Mouse (Mus musculus) retina, embryonic 14.5 days (tissue): ENCODE data around the gene Cldnd1.

Experiments
- DNase-seq: peaks from one replicate; pipeline ENCODE4 v3.0.0-alpha.2; 2015; ENCODE audit warnings: low spot score

The Cldnd1 gene

DNA sequence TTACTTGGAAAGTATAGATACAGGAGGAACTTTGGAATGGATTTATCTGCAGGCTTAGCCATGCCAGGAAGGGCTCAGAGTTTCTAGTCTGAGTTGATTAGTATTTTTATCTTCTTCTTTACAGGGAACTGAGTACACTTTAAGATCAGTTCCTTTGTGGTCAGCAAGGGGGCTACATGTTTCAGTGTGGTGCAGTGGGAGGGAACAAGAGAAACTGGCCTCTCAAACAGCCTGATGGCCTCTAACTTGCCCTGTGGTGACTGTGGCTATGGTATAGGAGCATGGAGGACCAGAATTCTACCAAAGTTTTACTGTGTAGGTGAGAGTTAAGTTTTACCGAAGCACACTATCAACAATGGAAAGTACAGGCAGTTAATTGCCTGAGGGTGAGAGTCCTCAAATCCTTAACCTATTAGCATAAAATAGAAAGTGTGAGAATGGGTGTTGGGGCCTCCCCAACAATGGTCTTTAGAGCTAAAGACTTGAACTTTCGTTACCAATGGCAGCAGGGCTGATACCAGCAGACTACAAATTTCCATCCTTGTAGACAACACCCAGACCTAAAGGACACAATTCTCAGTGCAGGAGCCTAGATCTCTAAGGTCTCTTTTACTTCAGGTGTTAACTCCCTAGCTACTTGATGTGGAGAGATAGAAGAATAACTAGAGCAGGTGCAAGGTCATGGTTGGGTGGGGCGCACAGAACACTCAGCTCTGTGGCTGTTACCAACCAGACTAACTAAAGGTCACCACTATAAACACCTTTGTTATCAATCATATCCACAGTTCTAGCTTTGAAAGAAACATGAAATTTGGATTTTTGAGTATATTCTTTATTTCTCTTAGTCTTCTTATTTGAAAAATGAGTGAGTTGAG is 18.9 kb upstream of the Cldnd1 start:
- no peak for DNase-seq

- no peak for DNase-seq
Measured at GRCm38 (mm10) chr16:58709536-58709935, 18.2 kb upstream of the Cldnd1 start.

GRCm38 (mm10) chr16:58712221-58712620 is 15.5 kb upstream of the Cldnd1 start:
- no peak for DNase-seq

DNA sequence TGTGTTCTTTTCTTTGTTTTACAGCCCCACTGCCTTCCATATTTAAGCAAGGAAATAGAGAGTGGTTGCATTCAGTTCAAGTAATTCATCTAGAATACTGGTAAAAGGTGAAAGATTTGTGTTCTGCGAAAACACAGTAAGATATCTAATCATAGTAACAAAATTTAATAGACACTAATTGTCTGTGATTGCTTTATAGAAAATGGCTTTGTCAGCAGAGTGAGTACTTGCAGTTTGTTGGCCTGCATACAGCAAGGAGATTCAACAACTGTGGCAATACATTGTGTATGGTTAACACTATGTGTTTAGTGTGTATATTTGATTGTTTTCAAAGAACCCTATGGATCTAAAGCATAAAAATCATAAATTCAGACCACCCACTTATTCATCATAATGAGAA is 14.6 kb upstream of the Cldnd1 start:
- DNase-seq, result no peak

GRCm38 (mm10) chr16:58715018-58715417 is 12.7 kb upstream of the Cldnd1 start:
- no peak for DNase-seq

DNA sequence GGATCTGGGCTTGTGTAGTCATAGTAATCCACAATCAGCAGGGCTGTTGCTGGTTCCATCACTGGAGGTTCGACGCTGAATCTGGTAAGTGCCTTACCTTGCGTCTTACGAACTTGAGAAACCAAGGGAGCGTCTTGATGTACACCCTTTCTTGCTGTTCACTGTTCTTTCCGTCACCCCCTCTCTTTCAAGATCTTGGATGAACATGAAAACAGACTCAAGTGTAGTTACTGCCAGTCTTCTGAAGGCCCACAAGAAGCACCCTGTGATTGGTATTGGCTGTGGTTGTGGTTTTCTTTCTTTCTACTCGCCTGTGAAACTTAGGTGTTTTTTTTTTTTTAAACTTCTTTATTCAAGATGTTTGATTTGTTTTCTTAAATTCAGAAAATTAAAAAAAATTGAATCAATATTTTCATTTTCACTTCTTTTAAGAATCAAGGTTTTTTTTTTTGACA is 9.0 kb upstream of the Cldnd1 start, which contains the start of gene Gpr15:
Gpr15 (minus strand) TSS at position 405 of the 455 bp plus-strand sequence.
- no peak for DNase-seq

DNA sequence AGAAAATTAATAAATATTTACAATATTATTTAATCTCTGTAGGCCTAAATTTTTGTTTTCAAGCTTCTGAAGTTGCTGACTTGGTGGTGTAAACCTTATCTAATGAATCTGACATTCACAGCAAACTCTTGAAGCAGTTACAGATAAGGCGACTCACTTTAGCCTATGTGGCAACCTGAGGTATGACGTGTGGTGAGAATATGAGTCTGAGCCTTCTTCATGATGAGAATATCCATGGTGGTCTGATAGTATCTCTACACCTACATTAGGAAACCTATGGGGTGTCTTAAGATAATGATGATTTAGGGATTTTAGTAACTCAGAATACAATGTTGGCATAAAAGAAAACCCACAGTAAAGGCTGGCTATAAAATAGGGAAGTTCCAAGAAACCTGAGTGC is 5.4 kb upstream of the Cldnd1 start:
- no peak for DNase-seq

DNA sequence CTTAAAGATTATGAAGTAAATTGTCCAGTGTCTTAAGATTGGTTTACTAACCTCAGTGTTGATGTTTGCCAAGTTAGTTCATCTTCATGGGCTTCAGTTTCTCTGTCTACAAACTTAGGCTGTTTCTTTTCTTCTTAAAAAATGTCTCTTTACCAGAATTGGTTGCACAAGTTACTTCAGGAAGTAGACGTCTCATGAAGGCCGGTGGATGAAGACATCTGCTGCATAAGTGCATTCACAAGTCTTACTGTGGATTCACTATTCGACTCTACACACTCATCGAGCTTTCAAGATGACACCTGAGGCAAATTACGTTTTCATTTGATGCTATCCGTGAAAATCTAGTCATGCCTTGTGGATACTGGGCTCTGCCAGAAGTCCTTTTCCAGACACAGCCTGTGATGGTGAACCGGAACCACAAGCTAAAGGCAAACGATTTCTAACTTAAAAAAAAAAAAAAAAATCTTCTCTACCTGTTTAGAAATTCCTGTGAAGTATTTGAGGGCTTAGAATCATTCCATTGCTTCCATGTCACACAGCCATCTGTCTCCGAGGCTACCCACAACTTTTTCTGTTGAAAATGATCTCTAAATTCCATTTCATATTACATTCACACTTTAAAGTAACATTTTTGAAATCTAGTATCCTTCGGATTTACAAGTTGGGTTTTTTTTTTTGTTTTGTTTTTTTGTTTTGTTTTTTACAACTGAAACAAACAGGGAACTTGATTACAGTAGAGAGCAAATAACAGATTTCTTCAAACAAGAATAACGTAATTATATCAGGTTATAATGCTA is 832 bp upstream of the Cldnd1 start:
- no peak for DNase-seq

- DNase-seq, result no peak
Measured at GRCm38 (mm10) chr16:58728176-58728671, 514 bp downstream of the Cldnd1 start.

GRCm38 (mm10) chr16:58738205-58738604 is 10.5 kb downstream of the Cldnd1 start:
- DNase-seq, result no peak

DNA sequence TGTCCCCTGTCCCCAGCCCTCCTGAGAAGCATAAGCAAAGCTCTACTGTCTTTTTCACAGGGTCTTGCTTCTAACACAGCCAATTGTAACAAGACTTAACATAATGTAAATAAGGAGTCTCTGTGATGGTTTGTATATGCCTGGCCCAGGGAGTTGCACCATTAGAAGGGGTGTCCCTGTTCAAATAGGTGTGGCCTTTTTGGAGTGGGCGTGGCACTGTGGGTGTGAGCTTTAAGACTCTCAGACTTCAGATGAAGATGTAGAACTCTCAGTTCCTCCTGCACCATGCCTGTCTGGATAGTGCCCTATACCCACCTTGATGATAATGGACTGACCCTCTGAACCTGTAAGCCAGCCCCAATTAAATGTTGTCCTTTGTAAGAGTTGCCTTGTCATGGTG is 11.1 kb downstream of the Cldnd1 start:
- no peak for DNase-seq

DNA sequence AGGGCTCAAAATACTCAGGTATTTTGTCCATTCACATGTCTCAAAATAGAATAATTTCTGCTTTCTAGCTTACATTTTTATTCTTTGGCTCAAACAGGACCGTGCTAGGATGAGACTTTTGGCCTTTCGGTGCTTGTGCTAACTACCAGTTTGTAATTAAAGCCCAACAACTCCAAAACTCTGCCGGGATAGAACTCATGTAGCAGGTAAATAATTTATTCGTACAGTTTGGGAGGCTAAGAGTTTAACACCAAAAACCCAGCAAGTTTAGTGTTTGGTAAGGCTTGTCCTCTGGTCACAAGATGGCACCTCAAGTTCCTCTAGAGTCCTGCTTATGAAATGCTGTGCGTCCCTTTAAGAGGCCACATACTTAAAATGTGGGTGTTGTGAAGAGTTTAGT is 13.0 kb downstream of the Cldnd1 start:
- DNase-seq, result no peak

DNA sequence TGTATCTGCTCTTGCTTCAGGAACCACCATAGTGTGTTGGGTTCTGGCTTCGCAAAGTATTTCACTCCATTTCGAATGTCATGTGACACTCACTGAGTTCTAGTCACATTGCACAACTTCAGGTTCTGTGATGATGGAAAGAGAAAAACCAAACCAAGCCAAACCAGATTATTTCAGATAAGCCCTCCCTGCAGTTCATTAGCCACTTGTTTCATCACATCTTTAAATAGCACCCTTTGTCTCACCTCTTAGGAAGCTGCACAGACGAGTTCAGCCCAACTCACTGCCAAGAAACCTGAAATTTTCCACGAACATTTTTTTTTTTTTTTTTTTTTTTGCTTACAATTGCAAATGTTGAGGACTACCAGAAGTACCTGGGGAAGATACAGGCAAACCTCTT is 19.0 kb downstream of the Cldnd1 start:
- no peak for DNase-seq

DNA sequence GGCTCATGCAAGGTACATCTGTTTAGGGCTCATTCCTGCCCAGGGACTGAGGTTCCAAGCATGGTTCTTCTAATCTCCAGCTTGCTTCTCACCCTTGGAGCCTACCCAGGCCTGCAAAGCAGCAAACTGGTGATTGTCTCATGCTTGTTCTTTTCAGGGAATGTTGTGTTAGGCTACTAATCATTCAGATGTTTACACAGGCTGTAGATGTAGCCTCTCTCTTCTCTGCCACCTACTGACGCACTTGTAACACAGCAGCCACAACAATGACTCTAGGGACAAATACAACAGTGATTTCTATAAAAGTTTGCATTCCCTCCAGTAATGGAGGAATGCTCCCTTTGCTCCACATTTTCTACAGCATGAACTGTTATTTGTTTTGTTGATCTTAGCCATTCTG is 23.6 kb downstream of the Cldnd1 start:
- DNase-seq, result peak; percentile 34

- no peak for DNase-seq
Measured at GRCm38 (mm10) chr16:58756191-58756590, 28.5 kb downstream of the Cldnd1 start.

- no peak for DNase-seq
Measured at GRCm38 (mm10) chr16:58763076-58763475, 35.4 kb downstream of the Cldnd1 start, which contains the start of gene Olfr172. Gene Olfr172, minus strand, starts transcription at chr16:58763176.
